In genomic region chr11:4675126-4675562, GRCm38 (mm10) we compare ENCODE assay signal across 13 mouse cellular contexts.
DNase-seq lines count a peak whose midpoint lies in the region.
"Had no signal": no experiment of that assay in that cellular context is flagged by ENCODE, and none has a peak within 500 bp of the region (broad histone marks: within the 10 kb centered on the region; RNA-seq: fewer than 3 reads in every experiment).

No protein-coding gene starts in this region.

- DNase-seq in kidney, postnatal 36 days, result peak; percentile 23 to 34
- no peak for DNase-seq in kidney, postnatal 4 days
- peak; percentile 59 for DNase-seq in urinary bladder, postnatal 14 days (ENCODE audit: low spot score)
- no peak for DNase-seq in urinary bladder, postnatal 25 days (ENCODE audit: low spot score)
- peak; percentile 65 for DNase-seq in lung, postnatal 36 days
- no peak for DNase-seq in c-Kit-positive CD71-positive TER-119-positive erythroid progenitor cells, embryonic 14.5 days (ENCODE audit: low spot score)
- no peak for DNase-seq in cerebellum, postnatal 4 days (ENCODE audit: low spot score in 2 of 2)
- DNase-seq: cerebellum, adult 11-12 months; cerebellum, postnatal 36 days; gastrocnemius, postnatal 25 days; heart, postnatal 14 days; kidney, postnatal 10 days; thymus, adult 2 months had no signal

Comparison
In these comparisons a context has a peak if more than half of its experiments do, and no peak if none do; other contexts are left out.
1. DNase-seq: peak in kidney, postnatal 36 days (2 of 2), urinary bladder, postnatal 14 days (single experiment) and lung, postnatal 36 days (single experiment); none in kidney, postnatal 4 days (0 of 2), urinary bladder, postnatal 25 days (single experiment), c-Kit-positive CD71-positive TER-119-positive erythroid progenitor cells, embryonic 14.5 days (single experiment) and cerebellum, postnatal 4 days (0 of 2).